Mouse (Mus musculus) ES-E14 (cell line): ENCODE results near the gene Olfr68. TPM values are rescaled to one million over a fixed set of nuclear protein-coding genes. Genes with fewer than 3 reads are reported as not detected.
"Not testable (repeated sequence)": the region's sequence is repeated elsewhere in the genome, so short reads cannot be mapped to it uniquely, and the experiment has no call there.

Source experiments
- DNase-seq: peaks from one replicate; pipeline ENCODE4 v3.0.0-alpha.2; 2013; ENCODE audit warnings: low read depth, low spot score
- H3K27ac ChIP-seq: 2 replicates; pipeline ENCODE4 v1.5.1; 2012; ENCODE audit warnings: low read depth, mild to moderate bottlenecking, low read length, moderate library complexity, mixed read lengths; ENCODE audit not compliant: poor library complexity, insufficient read depth, severe bottlenecking
- H3K36me3 ChIP-seq: 2 replicates; pipeline ENCODE4 v1.6.1; 2012; ENCODE audit warnings: mild to moderate bottlenecking, low read length, moderate library complexity, mixed read lengths; ENCODE audit not compliant: control insufficient read depth, poor library complexity, insufficient read depth, severe bottlenecking
- H3K4me1 ChIP-seq, 2 experiments: fragments of 150-350 bp in 1 of 2; sonication (generic) in 1 of 2; 2 replicates each; pipeline ENCODE4 v1.6.1; 2012; ENCODE audit warnings: low read length in 2 of 2, mild to moderate bottlenecking in 1 of 2, mixed read lengths in 1 of 2; ENCODE audit not compliant: control insufficient read depth in 2 of 2, insufficient read depth in 2 of 2, poor library complexity in 1 of 2
- H3K4me3 ChIP-seq, 2 experiments: fragments of 150-350 bp in 1 of 2; sonication (generic) in 1 of 2; 2 replicates each; pipeline ENCODE4 v1.5.1; 2012; ENCODE audit warnings: low read length in 2 of 2, low read depth in 1 of 2, mild to moderate bottlenecking in 1 of 2, mixed read lengths in 1 of 2; ENCODE audit not compliant: insufficient read depth in 1 of 2, poor library complexity in 1 of 2, severe bottlenecking in 1 of 2
- H3K9ac ChIP-seq: 2 replicates; pipeline ENCODE4 v1.6.1; 2012; ENCODE audit warnings: low read depth, mild to moderate bottlenecking, low read length, mixed read lengths; ENCODE audit not compliant: poor library complexity, insufficient read depth, severe bottlenecking
- H3K9me3 ChIP-seq: fragments of 150-350 bp; sonication (generic); 2 replicates; pipeline ENCODE4 v1.6.1; 2012; ENCODE audit warnings: low read depth, mild to moderate bottlenecking, low read length; ENCODE audit not compliant: control insufficient read depth, insufficient read depth
- CHD2 ChIP-seq: IDR thresholded peaks from 2 replicates; pipeline ENCODE4 v1.6.1; 2014; ENCODE audit warnings: mild to moderate bottlenecking, low read depth, low read length, inconsistent platforms
- HCFC1 ChIP-seq: IDR thresholded peaks from 2 replicates; pipeline ENCODE4 v1.6.1; 2012; ENCODE audit warnings: low read length, inconsistent platforms, borderline replicate concordance; ENCODE audit not compliant: insufficient read depth
- MAFK ChIP-seq: IDR thresholded peaks from 2 replicates; pipeline ENCODE4 v1.6.1; 2014; ENCODE audit warnings: mild to moderate bottlenecking, low read depth, low read length, inconsistent platforms; ENCODE audit not compliant: insufficient read depth
- ZC3H11A ChIP-seq: IDR thresholded peaks from 2 replicates; pipeline ENCODE4 v1.6.1; 2012; ENCODE audit warnings: low read depth, mild to moderate bottlenecking, inconsistent platforms, low read length, borderline replicate concordance
- ZNF384 ChIP-seq: IDR thresholded peaks from 2 replicates; pipeline ENCODE4 v1.6.1; 2012; ENCODE audit warnings: low read depth, low read length, inconsistent platforms
- in situ Hi-C, 2 experiments: fragments of 600-800 bp; cut with MboI; formaldehyde crosslinking; loops; one replicate each; pipeline ENCODE4 v1.15.1; 2025; ENCODE audit warnings: low sequenced_read_pairs in 2 of 2, inconsistent platforms in 1 of 2; ENCODE audit not compliant: unreplicated experiment in 2 of 2
- total RNA-seq: library from RNA; depleted of rRNA; stranded (reverse); fragments of 300-350 nt; gene quantifications from 2 replicates; pipeline ENCODE4 v1.2.3, GENCODE M21; 2012

Gene Olfr68
- total RNA-seq, 1 experiment, result not detected

DNA sequence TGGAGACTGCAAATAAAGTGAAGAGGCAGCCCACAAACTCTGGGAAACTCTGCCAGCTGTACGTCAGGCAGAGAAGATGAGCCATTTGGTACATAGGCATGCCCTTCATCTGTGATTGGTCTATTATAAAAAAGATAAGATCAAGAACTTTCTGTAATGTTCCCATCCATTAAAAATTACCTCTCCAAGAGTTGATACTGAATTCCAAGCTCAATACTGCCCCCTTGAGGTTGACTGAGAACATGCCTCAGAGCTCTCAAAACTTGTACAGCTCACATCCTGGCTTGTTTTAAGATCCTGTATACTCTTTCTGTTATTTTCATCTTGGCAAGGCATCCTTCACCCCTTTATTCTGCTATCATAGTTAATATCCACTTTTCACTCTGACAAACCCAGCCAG is 27.4 kb upstream of the Olfr68 start:
- in situ Hi-C loops, result no loop called here
- H3K9me3 ChIP-seq, result no peaks in the 10 kb centered on the region
- no peaks in the 10 kb centered on the region for H3K4me1 ChIP-seq
- no peak overlapping the region for H3K27ac ChIP-seq
- no peaks in the 10 kb centered on the region for H3K36me3 ChIP-seq
- DNase-seq, result peak; percentile 21
- no peak overlapping the region for H3K9ac ChIP-seq
- no peak overlapping the region for H3K4me3 ChIP-seq
- TF ChIP-seq ZNF384 (no peak), CHD2 (no peak), ZC3H11A (no peak), HCFC1 (no peak), MAFK (no peak)

DNA sequence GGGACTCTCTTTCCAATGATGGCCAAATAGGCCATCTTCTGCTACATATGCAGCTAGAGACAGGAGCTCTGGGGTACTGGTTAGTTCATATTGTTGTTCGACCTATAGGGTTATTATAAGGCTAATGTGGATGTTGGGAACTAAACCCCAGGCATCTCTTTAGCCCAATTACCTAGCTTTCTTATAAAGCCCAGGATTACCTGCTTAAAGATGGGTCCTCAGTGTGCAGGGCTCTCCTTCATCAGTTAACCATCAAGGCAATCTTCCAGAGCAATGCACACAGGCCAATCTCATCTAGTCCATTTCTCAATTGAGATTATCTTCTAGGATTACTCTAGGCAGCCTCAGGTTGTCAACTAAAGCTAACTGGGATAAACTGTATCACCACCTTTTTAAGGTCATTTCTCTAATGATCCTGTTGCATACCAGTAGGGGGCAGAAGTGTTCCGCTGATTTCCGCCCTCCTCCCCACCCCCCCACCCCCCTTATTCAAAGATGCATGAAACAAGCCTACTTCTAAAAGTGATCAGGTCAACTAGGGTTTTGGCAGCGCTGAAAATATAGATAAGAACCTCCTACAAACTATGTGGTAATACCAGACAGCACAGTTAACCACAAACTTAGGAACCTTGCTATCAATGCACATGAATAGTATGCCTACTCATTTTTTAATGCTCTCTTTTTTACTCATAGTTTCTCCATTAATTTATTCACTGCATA is 13.3 kb upstream of the Olfr68 start:
- in situ Hi-C loops, result no loop called here
- no peak for TF ChIP-seq ZC3H11A
- no peaks in the 10 kb centered on the region for H3K4me1 ChIP-seq

DNA sequence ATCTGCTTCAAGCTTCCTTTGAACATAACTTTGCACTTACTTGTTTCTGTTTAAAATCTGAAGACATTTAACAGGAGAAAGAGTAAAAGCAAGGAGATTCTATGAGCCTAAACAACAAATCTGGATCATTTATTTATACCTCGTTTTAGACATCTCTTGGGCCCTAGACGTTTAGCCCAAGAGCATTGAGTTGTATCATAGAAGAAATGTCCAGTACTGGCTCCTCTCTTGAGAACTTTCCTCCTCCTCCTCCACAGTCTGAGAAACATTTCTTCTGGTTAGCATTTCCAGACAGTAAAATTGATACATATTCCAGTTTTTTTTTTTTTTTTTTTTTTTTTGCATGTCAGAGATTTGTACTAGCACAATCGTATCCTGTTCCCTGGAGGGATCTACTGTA is 12.2 kb upstream of the Olfr68 start, which contains the start of gene Olfr67:
Gene Olfr67, minus strand, starts transcription at position 101 of the 400 bp plus-strand sequence.
- no peaks in the 10 kb centered on the region for H3K9me3 ChIP-seq
- H3K27ac ChIP-seq, result no peak within 1 kb of the TSS
- no peak for DNase-seq
- TF ChIP-seq ZC3H11A, result no peak
- no peak for TF ChIP-seq MAFK
- TF ChIP-seq ZNF384, result no peak
- TF ChIP-seq HCFC1, result no peak
- TF ChIP-seq CHD2, result no peak
- no peak within 1 kb of the TSS for H3K9ac ChIP-seq
- in situ Hi-C loops, result no loop called here
- no peak within 1 kb of the TSS for H3K4me3 ChIP-seq
- no peaks in the 10 kb centered on the region for H3K4me1 ChIP-seq
- no peaks in the 10 kb centered on the region for H3K36me3 ChIP-seq

More for the DNA sequence above, 13.3 kb upstream of the Olfr68 start:
- Histone ChIP-seq H3K4me3 (no peak overlapping the region), H3K9ac (no peak overlapping the region), H3K9me3 (no peaks in the 10 kb centered on the region), H3K27ac (no peak overlapping the region), H3K36me3 (no peaks in the 10 kb centered on the region)
- DNase-seq, result no peak

DNA sequence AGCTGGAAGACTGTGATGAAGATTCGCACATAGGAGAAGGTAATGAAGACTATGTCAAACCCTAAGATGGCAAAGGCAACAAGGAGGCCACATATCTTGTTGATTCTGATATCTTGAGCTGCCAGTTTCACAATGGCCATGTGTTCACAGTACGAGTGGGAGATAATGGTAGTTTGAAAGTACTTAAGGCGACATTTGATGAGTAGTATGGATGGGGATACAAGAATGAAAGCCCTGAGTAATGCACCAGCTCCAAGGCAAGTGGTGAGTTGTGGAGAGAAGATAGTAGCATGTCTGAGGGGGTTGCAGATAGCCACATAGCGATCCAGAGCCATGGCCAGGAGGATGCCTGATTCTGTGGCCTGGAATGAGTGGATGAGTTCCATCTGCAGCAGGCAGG is 1.8 kb downstream of the Olfr68 start:
- H3K9me3 ChIP-seq, H3K9ac ChIP-seq, H3K4me1 ChIP-seq, in situ Hi-C loops, H3K36me3 ChIP-seq, H3K27ac ChIP-seq, DNase-seq, H3K4me3 ChIP-seq: not testable (repeated sequence)

DNA sequence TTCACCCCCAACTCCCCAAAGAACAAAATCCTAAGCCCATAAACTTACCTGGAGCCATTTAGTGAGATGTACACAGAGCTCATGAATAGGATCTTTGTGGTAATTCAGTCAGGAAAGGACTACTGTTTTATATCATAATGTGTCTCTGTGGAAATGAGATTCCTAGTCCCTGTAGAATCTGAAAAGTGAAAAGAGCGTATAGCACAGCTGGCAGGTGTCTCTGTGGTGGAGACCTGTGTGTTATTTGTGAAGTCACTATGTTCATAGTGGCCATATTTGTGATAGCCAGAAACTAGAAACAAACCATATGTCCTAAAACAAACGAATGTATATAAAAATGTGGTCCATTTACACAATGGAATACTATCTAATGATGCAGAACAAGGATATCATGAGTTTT is 8.0 kb downstream of the Olfr68 start, which contains the start of gene Olfr69:
Gene Olfr69, minus strand, starts transcription at position 101 of the 400 bp plus-strand sequence.
- Histone ChIP-seq H3K4me1 (no peaks in the 10 kb centered on the region), H3K9ac (no peak within 1 kb of the TSS), H3K9me3 (no peaks in the 10 kb centered on the region), H3K27ac (no peak within 1 kb of the TSS), H3K36me3 (no peaks in the 10 kb centered on the region), H3K4me3 (no peak within 1 kb of the TSS)
- in situ Hi-C loops, result no loop called here
- TF ChIP-seq HCFC1 (no peak), ZNF384 (no peak), CHD2 (no peak), ZC3H11A (no peak), MAFK (no peak)
- DNase-seq, result no peak

DNA sequence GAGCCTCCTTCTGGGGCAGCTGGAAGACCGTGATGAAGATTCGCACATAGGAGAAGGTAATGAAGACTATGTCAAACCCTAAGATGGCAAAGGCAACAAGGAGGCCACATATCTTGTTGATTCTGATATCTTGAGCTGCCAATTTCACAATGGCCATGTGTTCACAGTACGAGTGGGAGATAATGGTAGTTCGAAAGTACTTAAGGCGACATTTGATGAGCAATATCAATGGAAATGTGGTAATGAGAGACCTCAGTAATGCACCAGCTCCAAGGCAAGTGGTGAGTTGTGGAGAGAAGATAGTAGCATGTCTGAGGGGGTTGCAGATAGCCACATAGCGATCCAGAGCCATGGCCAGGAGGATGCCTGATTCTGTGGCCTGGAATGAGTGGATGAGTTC is 11.8 kb downstream of the Olfr68 start:
- H3K4me3 ChIP-seq, H3K9me3 ChIP-seq, H3K4me1 ChIP-seq, DNase-seq, in situ Hi-C loops, H3K27ac ChIP-seq, H3K36me3 ChIP-seq, H3K9ac ChIP-seq: not testable (repeated sequence)

DNA sequence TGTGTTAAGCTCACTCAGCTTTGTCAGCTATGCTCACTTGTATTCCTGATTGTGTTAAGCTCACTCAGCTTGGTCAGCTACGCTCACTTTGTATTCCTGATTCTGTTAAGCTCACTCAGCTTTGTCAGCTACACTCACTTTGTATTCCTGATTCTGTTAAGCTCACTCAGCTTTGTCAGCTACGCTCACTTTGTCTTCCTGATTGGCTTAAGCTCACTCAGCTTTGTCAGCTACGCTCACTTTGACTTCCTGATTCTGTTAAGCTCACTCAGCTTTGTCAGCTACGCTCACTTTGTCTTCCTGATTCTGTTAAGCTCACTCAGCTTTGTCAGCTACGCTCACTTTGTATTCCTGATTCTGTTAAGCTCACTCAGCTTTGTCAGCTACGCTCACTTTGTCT is 17.3 kb downstream of the Olfr68 start:
- DNase-seq, H3K4me1 ChIP-seq, H3K36me3 ChIP-seq, in situ Hi-C loops, H3K9me3 ChIP-seq, H3K27ac ChIP-seq, H3K9ac ChIP-seq, H3K4me3 ChIP-seq: not testable (repeated sequence)
